Mouse (Mus musculus): Measurements from ENCODE around the gene Nubp1. TPM values are rescaled to one million over a fixed set of nuclear protein-coding genes. Genes with fewer than 3 reads are reported as not detected.

Nubp1 gene
- polyA plus RNA-seq, 1 experiment from 2014 or later, result 80.9 TPM

DNA sequence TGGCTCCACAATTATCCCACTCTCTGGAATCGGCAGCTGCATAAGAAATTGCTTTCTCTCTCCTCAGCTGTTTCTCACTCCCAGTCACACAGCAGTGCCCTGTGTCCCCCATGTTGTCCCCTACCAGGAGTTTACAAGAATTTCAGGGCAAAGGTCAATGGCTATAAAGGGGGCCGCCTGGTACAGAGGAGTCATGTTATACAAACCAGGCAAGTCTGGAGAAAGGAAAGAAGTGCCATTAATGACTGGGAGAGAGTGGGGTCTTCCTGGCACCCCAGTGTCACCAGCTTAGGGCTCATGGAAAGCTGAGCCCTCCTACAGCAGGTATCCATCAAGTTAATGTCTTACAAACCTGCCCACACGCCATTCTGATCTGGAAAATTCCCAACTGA, 42.8 kb downstream of the Nubp1 start:
- Histone ChIP-seq H3K4me3 (no peak overlapping the region), H3K9me3 (no peaks in the 10 kb centered on the region)
- 65% methylated on average over 3 of the region's 3 CpGs for WGBS

GRCm38 (mm10) chr16:10460188-10460587, 48.4 kb downstream of the Nubp1 start:
- no peaks in the 10 kb centered on the region for H3K36me3 ChIP-seq (replicated peaks)
- DNase-seq (ENCODE audit: extremely low spot score, low spot score), result no peak
- no peaks in the 10 kb centered on the region for H3K9me3 ChIP-seq
- 86% methylated on average over 2 of the region's 2 CpGs for WGBS
- no peak overlapping the region for H3K4me3 ChIP-seq
- H3K27me3 ChIP-seq (ENCODE audit: poor library complexity, severe bottlenecking), result no peaks in the 10 kb centered on the region
- H3K27ac ChIP-seq, result no peak overlapping the region
- no peaks in the 10 kb centered on the region; the same call in 1 of the 2 replicates for H3K4me1 ChIP-seq

More for the DNA sequence above, 42.8 kb downstream of the Nubp1 start:
- no peaks in the 10 kb centered on the region for H3K27me3 ChIP-seq (ENCODE audit: poor library complexity, severe bottlenecking)
- H3K27ac ChIP-seq, result no peak overlapping the region
- DNase-seq (ENCODE audit: extremely low spot score, low spot score), result no peak
- no peaks in the 10 kb centered on the region; the same call in 1 of the 2 replicates for H3K4me1 ChIP-seq
- no peaks in the 10 kb centered on the region for H3K36me3 ChIP-seq (replicated peaks)

- 88% methylated on average over 2 of the region's 2 CpGs for WGBS
Measured at GRCm38 (mm10) chr16:10461178-10461577, 49.4 kb downstream of the Nubp1 start.

GRCm38 (mm10) chr16:10465011-10465681, 53.4 kb downstream of the Nubp1 start:
- Histone ChIP-seq H3K4me1 (no peaks in the 10 kb centered on the region; the same call in 1 of the 2 replicates), H3K4me3 (no peak overlapping the region), H3K9me3 (no peaks in the 10 kb centered on the region), H3K27ac (no peak overlapping the region), H3K36me3 (replicated peaks) (no peaks in the 10 kb centered on the region), H3K27me3 (ENCODE audit: poor library complexity, severe bottlenecking) (no peaks in the 10 kb centered on the region)
- WGBS, result 44% methylated on average over 4 of the region's 4 CpGs
- DNase-seq (ENCODE audit: extremely low spot score, low spot score), result no peak

More at GRCm38 (mm10) chr16:10461178-10461577, 49.4 kb downstream of the Nubp1 start:
- Histone ChIP-seq H3K4me1 (no peaks in the 10 kb centered on the region; the same call in 1 of the 2 replicates), H3K9me3 (no peaks in the 10 kb centered on the region), H3K4me3 (no peak overlapping the region), H3K27ac (no peak overlapping the region), H3K27me3 (ENCODE audit: poor library complexity, severe bottlenecking) (no peaks in the 10 kb centered on the region), H3K36me3 (replicated peaks) (no peaks in the 10 kb centered on the region)
- no peak for DNase-seq (ENCODE audit: extremely low spot score, low spot score)

GRCm38 (mm10) chr16:10467391-10468107, 55.8 kb downstream of the Nubp1 start:
- H3K27ac ChIP-seq, result no peak overlapping the region
- H3K36me3 ChIP-seq (replicated peaks), result no peaks in the 10 kb centered on the region
- 31% methylated on average over 11 of the region's 11 CpGs for WGBS

GRCm38 (mm10) chr16:10468201-10468600, 56.5 kb downstream of the Nubp1 start:
- WGBS, result 67% methylated on average over 1 of the region's 1 CpGs
- Histone ChIP-seq H3K27me3 (ENCODE audit: poor library complexity, severe bottlenecking) (no peaks in the 10 kb centered on the region), H3K36me3 (replicated peaks) (no peaks in the 10 kb centered on the region), H3K27ac (no peak overlapping the region), H3K4me3 (no peak overlapping the region), H3K9me3 (no peaks in the 10 kb centered on the region), H3K4me1 (no peaks in the 10 kb centered on the region; the same call in 1 of the 2 replicates)
- no peak for DNase-seq (ENCODE audit: extremely low spot score, low spot score)

More at GRCm38 (mm10) chr16:10467391-10468107, 55.8 kb downstream of the Nubp1 start:
- Histone ChIP-seq H3K4me1 (no peaks in the 10 kb centered on the region; the same call in 1 of the 2 replicates), H3K4me3 (no peak overlapping the region), H3K27me3 (ENCODE audit: poor library complexity, severe bottlenecking) (no peaks in the 10 kb centered on the region), H3K9me3 (no peaks in the 10 kb centered on the region)
- no peak for DNase-seq (ENCODE audit: extremely low spot score, low spot score)

- Histone ChIP-seq H3K4me3 (no peak overlapping the region), H3K27me3 (ENCODE audit: poor library complexity, severe bottlenecking) (no peaks in the 10 kb centered on the region), H3K36me3 (replicated peaks) (no peaks in the 10 kb centered on the region), H3K27ac (no peak overlapping the region), H3K4me1 (no peaks in the 10 kb centered on the region), H3K9me3 (no peaks in the 10 kb centered on the region)
- DNase-seq (ENCODE audit: extremely low spot score, low spot score), result no peak
- 87% methylated on average over 3 of the region's 3 CpGs for WGBS
Measured at GRCm38 (mm10) chr16:10471950-10472349, 60.2 kb downstream of the Nubp1 start.

Other genes starting within 250 kb of the Nubp1 start
- not detected in 2 replicates for gene Rpl39l, start 241.7 kb upstream of the Nubp1 start, polyA plus RNA-seq (2016; fragmentation: Nextera tagmentation; extraction: Ambion mirVana)
- 1.6 and 1.8 TPM in 2 replicates for gene Atf7ip2, start 219.2 kb upstream of the Nubp1 start, polyA plus RNA-seq (2016; fragmentation: Nextera tagmentation; extraction: Ambion mirVana)
- 2.1 and 2.2 TPM in 2 replicates for gene Emp2, start 98.0 kb upstream of the Nubp1 start, polyA plus RNA-seq (2016; fragmentation: Nextera tagmentation; extraction: Ambion mirVana)
- gene Tekt5, start 16.5 kb upstream of the Nubp1 start, polyA plus RNA-seq (2016; fragmentation: Nextera tagmentation; extraction: Ambion mirVana), result 0.10 TPM in 1 of 2 replicates, not detected in the other
- gene Tvp23a, start 35.4 kb downstream of the Nubp1 start, polyA plus RNA-seq (2016; fragmentation: Nextera tagmentation; extraction: Ambion mirVana), result 20.5 and 20.8 TPM in 2 replicates
- 0.10 TPM in 2 replicates for gene Ciita, start 68.1 kb downstream of the Nubp1 start, polyA plus RNA-seq (2016; fragmentation: Nextera tagmentation; extraction: Ambion mirVana)
- gene Dexi, start 131.1 kb downstream of the Nubp1 start, polyA plus RNA-seq (2016; fragmentation: Nextera tagmentation; extraction: Ambion mirVana), result 14.1 and 14.6 TPM in 2 replicates
- 26.0 and 29.7 TPM in 2 replicates for gene Clec16a, start 133.4 kb downstream of the Nubp1 start, polyA plus RNA-seq (2016; fragmentation: Nextera tagmentation; extraction: Ambion mirVana)

Measured in forebrain, embryonic 10.5 days (tissue).